Mouse (Mus musculus): ENCODE measurements around the gene Camk1d. TPM values are rescaled to one million over a fixed set of nuclear protein-coding genes. Genes with fewer than 3 reads are reported as not detected.

The Camk1d gene
- polyA plus RNA-seq, 1 experiment from 2014 or later = 5.6 TPM

GRCm38 (mm10) chr2:5321660-5322295 is 392.5 kb downstream of the Camk1d start:
- Histone ChIP-seq H3K9ac (ENCODE audit: low read length) (no peak overlapping the region), H3K27me3 (ENCODE audit: control insufficient read depth, insufficient read depth, low read length) (no peaks in the 10 kb centered on the region), H3K36me3 (ENCODE audit: control insufficient read depth, insufficient read depth, low read length) (no peaks in the 10 kb centered on the region), H3K4me3 (ENCODE audit: control insufficient read depth in 1 of 2, insufficient read depth in 1 of 2, low read depth in 1 of 2, low read length in 2 of 2) (no peak overlapping the region), H3K4me1 (ENCODE audit: control insufficient read depth in 2 of 2, insufficient read depth in 2 of 2, low read length in 2 of 2) (peaks cover 2 to 7% of the 10 kb centered on the region in 2 experiments; a peak in 2 of 4 replicates), H3K9me3 (ENCODE audit: control insufficient read depth, low read length) (no peaks in the 10 kb centered on the region), H3K4me2 (ENCODE audit: low read length) (no peak overlapping the region), H3K27ac (replicated peaks in 1 of 2; ENCODE audit: control insufficient read depth in 1 of 2, insufficient read depth in 1 of 2, low read depth in 2 of 2, low read length in 2 of 2) (no peak overlapping the region)
- WGBS = 66% methylated on average over 8 of the region's 8 CpGs
- ATAC-seq (ENCODE audit: insufficient number of reproducible peaks, insufficient read depth, low FRiP score, low read depth) = no peak

- no peak for ATAC-seq (ENCODE audit: insufficient number of reproducible peaks, insufficient read depth, low FRiP score, low read depth)
- Histone ChIP-seq H3K27me3 (ENCODE audit: control insufficient read depth, insufficient read depth, low read length) (no peaks in the 10 kb centered on the region), H3K9me3 (ENCODE audit: control insufficient read depth, low read length) (no peaks in the 10 kb centered on the region), H3K36me3 (ENCODE audit: control insufficient read depth, insufficient read depth, low read length) (no peaks in the 10 kb centered on the region), H3K4me3 (ENCODE audit: control insufficient read depth in 1 of 2, insufficient read depth in 1 of 2, low read depth in 1 of 2, low read length in 2 of 2) (no peak overlapping the region), H3K4me2 (ENCODE audit: low read length) (no peak overlapping the region), H3K27ac (replicated peaks in 1 of 2; ENCODE audit: control insufficient read depth in 1 of 2, insufficient read depth in 1 of 2, low read depth in 2 of 2, low read length in 2 of 2) (no peak overlapping the region), H3K4me1 (ENCODE audit: control insufficient read depth in 2 of 2, insufficient read depth in 2 of 2, low read length in 2 of 2) (no peaks in the 10 kb centered on the region), H3K9ac (ENCODE audit: low read length) (no peak overlapping the region)
- 70% methylated on average over 3 of the region's 3 CpGs for WGBS
Observed at GRCm38 (mm10) chr2:5319138-5319537, 395.2 kb downstream of the Camk1d start.

- Histone ChIP-seq H3K36me3 (ENCODE audit: control insufficient read depth, insufficient read depth, low read length) (no peaks in the 10 kb centered on the region), H3K27me3 (ENCODE audit: control insufficient read depth, insufficient read depth, low read length) (no peaks in the 10 kb centered on the region), H3K4me3 (ENCODE audit: control insufficient read depth in 1 of 2, insufficient read depth in 1 of 2, low read depth in 1 of 2, low read length in 2 of 2) (no peak overlapping the region), H3K9me3 (ENCODE audit: control insufficient read depth, low read length) (no peaks in the 10 kb centered on the region), H3K4me1 (ENCODE audit: control insufficient read depth in 2 of 2, insufficient read depth in 2 of 2, low read length in 2 of 2) (no peaks in the 10 kb centered on the region), H3K4me2 (ENCODE audit: low read length) (no peak overlapping the region), H3K27ac (replicated peaks in 1 of 2; ENCODE audit: control insufficient read depth in 1 of 2, insufficient read depth in 1 of 2, low read depth in 2 of 2, low read length in 2 of 2) (no peak overlapping the region), H3K9ac (ENCODE audit: low read length) (no peak overlapping the region)
- ATAC-seq (ENCODE audit: insufficient number of reproducible peaks, insufficient read depth, low FRiP score, low read depth) = no peak
- WGBS = 71% methylated on average over 5 of the region's 5 CpGs
Observed at GRCm38 (mm10) chr2:5316763-5317162, 397.6 kb downstream of the Camk1d start.

- no peak overlapping the region for H3K4me2 ChIP-seq (ENCODE audit: low read length)
- H3K27me3 ChIP-seq (ENCODE audit: control insufficient read depth, insufficient read depth, low read length) = no peaks in the 10 kb centered on the region
- H3K9me3 ChIP-seq (ENCODE audit: control insufficient read depth, low read length) = no peaks in the 10 kb centered on the region
- no peak overlapping the region for H3K9ac ChIP-seq (ENCODE audit: low read length)
- no peaks in the 10 kb centered on the region for H3K4me1 ChIP-seq (ENCODE audit: control insufficient read depth in 2 of 2, insufficient read depth in 2 of 2, low read length in 2 of 2)
- H3K27ac ChIP-seq (replicated peaks in 1 of 2; ENCODE audit: control insufficient read depth in 1 of 2, insufficient read depth in 1 of 2, low read depth in 2 of 2, low read length in 2 of 2) = no peak overlapping the region
- 71% methylated on average over 4 of the region's 4 CpGs for WGBS
- no peak overlapping the region for H3K4me3 ChIP-seq (ENCODE audit: control insufficient read depth in 1 of 2, insufficient read depth in 1 of 2, low read depth in 1 of 2, low read length in 2 of 2)
- no peak for ATAC-seq (ENCODE audit: insufficient number of reproducible peaks, insufficient read depth, low FRiP score, low read depth)
- H3K36me3 ChIP-seq (ENCODE audit: control insufficient read depth, insufficient read depth, low read length) = no peaks in the 10 kb centered on the region
Observed at GRCm38 (mm10) chr2:5316217-5316616, 398.1 kb downstream of the Camk1d start.

DNA sequence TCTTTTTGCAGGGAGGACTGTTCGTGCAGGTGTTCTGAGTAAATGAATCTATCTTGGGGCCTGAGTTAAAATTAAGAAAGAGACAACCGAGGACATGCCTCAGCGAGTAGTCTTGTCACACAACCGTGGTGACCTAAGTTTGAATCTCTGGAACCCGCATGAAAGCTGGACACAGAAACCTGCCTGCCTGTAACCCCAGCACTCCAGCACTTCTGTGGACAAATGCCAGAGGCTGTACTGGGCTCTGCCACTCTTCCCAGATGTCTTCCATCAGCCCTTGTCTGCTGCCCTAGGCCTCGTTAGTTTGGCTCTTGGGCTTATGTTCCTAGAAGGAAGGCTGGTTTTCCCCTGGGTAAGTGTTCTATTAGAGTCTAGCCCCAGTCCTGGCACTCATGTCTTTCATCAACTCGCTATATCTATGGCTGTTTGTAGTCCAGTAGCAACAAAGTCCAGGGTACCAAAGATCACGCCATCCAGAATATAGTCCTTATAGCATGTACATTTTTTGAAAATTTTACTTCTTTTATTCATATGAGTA is 399.0 kb downstream of the Camk1d start:
- no peaks in the 10 kb centered on the region for H3K36me3 ChIP-seq (ENCODE audit: control insufficient read depth, insufficient read depth, low read length)
- no peak for ATAC-seq (ENCODE audit: insufficient number of reproducible peaks, insufficient read depth, low FRiP score, low read depth)
- 72% methylated on average over 8 of the region's 8 CpGs for WGBS
- no peaks in the 10 kb centered on the region for H3K9me3 ChIP-seq (ENCODE audit: control insufficient read depth, low read length)
- H3K27ac ChIP-seq (replicated peaks in 1 of 2; ENCODE audit: control insufficient read depth in 1 of 2, insufficient read depth in 1 of 2, low read depth in 2 of 2, low read length in 2 of 2) = no peak overlapping the region
- no peaks in the 10 kb centered on the region for H3K4me1 ChIP-seq (ENCODE audit: control insufficient read depth in 2 of 2, insufficient read depth in 2 of 2, low read length in 2 of 2)
- no peaks in the 10 kb centered on the region for H3K27me3 ChIP-seq (ENCODE audit: control insufficient read depth, insufficient read depth, low read length)
- no peak overlapping the region for H3K4me2 ChIP-seq (ENCODE audit: low read length)
- H3K4me3 ChIP-seq (ENCODE audit: control insufficient read depth in 1 of 2, insufficient read depth in 1 of 2, low read depth in 1 of 2, low read length in 2 of 2) = no peak overlapping the region
- no peak overlapping the region for H3K9ac ChIP-seq (ENCODE audit: low read length)

DNA sequence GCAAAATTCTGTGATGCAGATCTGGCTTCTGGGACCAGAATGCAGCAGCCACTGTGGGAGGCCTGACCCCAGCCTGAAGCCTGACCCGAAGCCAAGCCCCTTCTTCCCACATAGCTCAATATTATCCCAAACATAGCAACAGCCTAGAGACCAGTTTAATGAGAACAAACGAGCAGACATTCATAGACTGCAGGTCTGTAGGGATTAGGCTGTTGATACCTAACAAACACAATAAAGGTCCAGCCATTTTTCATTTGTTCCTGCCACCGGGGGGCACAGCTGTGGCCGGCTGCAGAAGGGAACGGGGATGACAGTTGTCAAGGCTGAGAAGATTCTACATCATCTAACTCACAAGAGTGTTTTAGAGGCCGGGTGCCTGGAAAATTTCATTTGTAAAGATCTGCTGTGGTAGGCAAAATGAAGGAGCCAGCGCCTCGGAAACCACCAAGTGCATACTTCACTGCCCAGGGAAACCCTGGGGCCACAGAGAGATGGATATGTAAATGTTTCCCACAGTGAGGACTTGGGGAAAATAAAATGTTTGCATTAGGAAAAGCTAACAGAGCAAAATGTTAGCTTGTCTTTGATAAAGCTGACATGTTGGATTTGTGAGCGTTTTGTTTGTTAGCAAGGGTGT is 399.7 kb downstream of the Camk1d start:
- WGBS = 46% methylated on average over 9 of the region's 9 CpGs
- H3K9me3 ChIP-seq (ENCODE audit: control insufficient read depth, low read length) = no peaks in the 10 kb centered on the region
- no peaks in the 10 kb centered on the region for H3K27me3 ChIP-seq (ENCODE audit: control insufficient read depth, insufficient read depth, low read length)
- no peak overlapping the region for H3K4me3 ChIP-seq (ENCODE audit: control insufficient read depth in 1 of 2, insufficient read depth in 1 of 2, low read depth in 1 of 2, low read length in 2 of 2)
- H3K9ac ChIP-seq (ENCODE audit: low read length) = no peak overlapping the region
- H3K27ac ChIP-seq (replicated peaks in 1 of 2; ENCODE audit: control insufficient read depth in 1 of 2, insufficient read depth in 1 of 2, low read depth in 2 of 2, low read length in 2 of 2) = no peak overlapping the region
- ATAC-seq (ENCODE audit: insufficient number of reproducible peaks, insufficient read depth, low FRiP score, low read depth) = no peak
- no peak overlapping the region for H3K4me2 ChIP-seq (ENCODE audit: low read length)
- H3K36me3 ChIP-seq (ENCODE audit: control insufficient read depth, insufficient read depth, low read length) = no peaks in the 10 kb centered on the region
- no peaks in the 10 kb centered on the region for H3K4me1 ChIP-seq (ENCODE audit: control insufficient read depth in 2 of 2, insufficient read depth in 2 of 2, low read length in 2 of 2)

GRCm38 (mm10) chr2:5305156-5305555 is 409.2 kb downstream of the Camk1d start:
- H3K36me3 ChIP-seq (ENCODE audit: control insufficient read depth, insufficient read depth, low read length) = no peaks in the 10 kb centered on the region
- H3K27ac ChIP-seq (replicated peaks in 1 of 2; ENCODE audit: control insufficient read depth in 1 of 2, insufficient read depth in 1 of 2, low read depth in 2 of 2, low read length in 2 of 2) = no peak overlapping the region; a peak in 1 of 4 replicates
- 60% methylated on average over 3 of the region's 3 CpGs for WGBS
- ATAC-seq (ENCODE audit: insufficient number of reproducible peaks, insufficient read depth, low FRiP score, low read depth) = no peak
- H3K4me1 ChIP-seq (ENCODE audit: control insufficient read depth in 2 of 2, insufficient read depth in 2 of 2, low read length in 2 of 2) = no peaks in the 10 kb centered on the region
- H3K4me3 ChIP-seq (ENCODE audit: control insufficient read depth in 1 of 2, insufficient read depth in 1 of 2, low read depth in 1 of 2, low read length in 2 of 2) = no peak overlapping the region
- H3K4me2 ChIP-seq (ENCODE audit: low read length) = no peak overlapping the region
- no peaks in the 10 kb centered on the region for H3K27me3 ChIP-seq (ENCODE audit: control insufficient read depth, insufficient read depth, low read length)
- H3K9me3 ChIP-seq (ENCODE audit: control insufficient read depth, low read length) = no peaks in the 10 kb centered on the region
- H3K9ac ChIP-seq (ENCODE audit: low read length) = no peak overlapping the region

Data from heart, embryonic 14.5 days (tissue).